In the genomic region with DNA sequence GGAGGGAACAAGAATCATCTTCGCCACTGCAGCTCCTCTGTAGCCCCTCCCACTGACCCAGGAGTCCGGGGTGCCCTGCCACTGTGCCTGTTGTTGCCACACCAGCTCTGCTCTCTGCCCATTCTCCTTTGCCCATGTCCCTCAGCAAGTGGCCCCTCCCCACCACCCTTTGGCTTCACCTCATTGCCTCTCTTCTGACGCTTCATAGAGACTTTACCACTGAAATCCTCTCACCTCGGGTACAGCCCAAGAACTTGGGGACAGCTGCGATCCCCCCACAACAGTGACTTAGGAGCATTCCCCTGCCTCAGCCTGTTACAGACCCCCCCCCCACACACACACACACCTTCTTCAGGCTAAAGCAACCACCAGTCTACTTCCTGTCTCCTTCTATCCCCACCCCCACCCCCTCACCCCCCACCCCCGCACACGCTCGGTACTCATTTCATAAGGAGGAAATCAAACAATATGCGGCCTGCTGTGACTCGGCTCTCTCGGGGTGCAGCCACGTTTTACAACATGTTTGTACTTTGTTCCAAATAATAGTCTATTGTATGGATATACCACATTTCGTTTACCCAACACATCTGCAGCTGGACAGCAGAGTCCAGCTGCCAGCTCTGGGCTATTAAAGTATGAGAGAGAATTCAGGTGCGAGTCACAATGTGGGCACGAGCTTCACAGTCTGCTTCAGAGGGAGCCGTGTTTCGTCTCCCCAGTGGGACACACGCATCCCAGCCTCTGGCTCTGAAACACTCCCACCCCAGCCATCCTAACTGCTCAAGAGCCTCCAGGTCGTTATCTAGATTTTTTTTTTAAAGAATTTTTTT, we compare ENCODE assay signal across 8 mouse cellular contexts. TPM values are rescaled to one million over a fixed set of nuclear protein-coding genes. Genes with fewer than 3 reads are reported as not detected.
DNase-seq lines count a peak whose midpoint lies in the region; ATAC-seq and TF ChIP-seq lines count a peak whose summit lies in the region.
"Had no signal": no experiment of that assay in that cellular context is flagged by ENCODE, and none has a peak within 500 bp of the region (broad histone marks: within the 10 kb centered on the region; RNA-seq: fewer than 3 reads in every experiment).

No protein-coding gene starts in this region.

- H3K27me3 ChIP-seq in lung, embryonic 16.5 days (ENCODE audit: control insufficient read depth, insufficient read depth, low read depth, low read length) = no peaks in the 10 kb centered on the region
- H3K27me3 ChIP-seq in embryonic facial prominence, embryonic 10.5 days (replicated peaks; ENCODE audit: low read depth, poor library complexity, severe bottlenecking) = no peaks in the 10 kb centered on the region; the same call in 1 of the 2 replicates
- H3K27me3 ChIP-seq in limb, embryonic 14.5 days (ENCODE audit: control insufficient read depth, insufficient read depth, low read length) = no peaks in the 10 kb centered on the region
- H3K27me3 ChIP-seq: neural tube, embryonic 12.5 days had no signal

- peak overlapping the region; percentile 35; the same call in 1 of the 2 replicates for H3K9ac ChIP-seq in lung, embryonic 16.5 days (ENCODE audit: low read length)
- H3K9ac ChIP-seq in limb, embryonic 14.5 days (ENCODE audit: low read depth, low read length, severe bottlenecking) = no peak overlapping the region
- H3K9ac ChIP-seq: neural tube, embryonic 12.5 days had no signal

- 0 out of 2 replicates have a peak, but pooled peaks have one; percentile 29 for ATAC-seq in lung, embryonic 16.5 days (ENCODE audit: low read depth)
- ATAC-seq in limb, embryonic 14.5 days (ENCODE audit: low FRiP score, low read depth) = no peak

- H3K4me2 ChIP-seq in lung, embryonic 16.5 days (ENCODE audit: low read depth, low read length) = no peak overlapping the region
- peak overlapping the region; percentile 18; the same call in 1 of the 2 replicates for H3K4me2 ChIP-seq in limb, embryonic 14.5 days (replicated peaks; ENCODE audit: low read depth, low read length, severe bottlenecking)
- H3K4me2 ChIP-seq: neural tube, embryonic 12.5 days had no signal

- no peak overlapping the region for H3K4me3 ChIP-seq in lung, embryonic 16.5 days (ENCODE audit: low read length)
- no peak overlapping the region for H3K4me3 ChIP-seq in embryonic facial prominence, embryonic 10.5 days
- H3K4me3 ChIP-seq in limb, embryonic 14.5 days (replicated peaks; ENCODE audit: low read length) = no peak overlapping the region
- H3K4me3 ChIP-seq: neural tube, embryonic 12.5 days had no signal

- H3K4me1 ChIP-seq in lung, embryonic 16.5 days (replicated peaks; ENCODE audit: control insufficient read depth, insufficient read depth, low read length) = peaks cover 41% of the 10 kb centered on the region
- peaks cover 79% of the 10 kb centered on the region for H3K4me1 ChIP-seq in embryonic facial prominence, embryonic 10.5 days
- H3K4me1 ChIP-seq in limb, embryonic 14.5 days (ENCODE audit: control insufficient read depth, insufficient read depth, low read length) = peaks cover 74% of the 10 kb centered on the region

- H3K27ac ChIP-seq in lung, embryonic 16.5 days (ENCODE audit: low read length) = peak overlapping the region; percentile 30
- peak overlapping the region; percentile 71 for H3K27ac ChIP-seq in embryonic facial prominence, embryonic 10.5 days (replicated peaks)
- peak overlapping the region; percentile 71 for H3K27ac ChIP-seq in limb, embryonic 14.5 days (replicated peaks; ENCODE audit: low read depth, low read length)
- H3K27ac ChIP-seq: neural tube, embryonic 12.5 days had no signal

- 25% methylated on average over 19 of the region's 19 CpGs for WGBS in lung, embryonic 16.5 days
- 60% methylated on average over 19 of the region's 19 CpGs for WGBS in embryonic facial prominence, embryonic 10.5 days
- WGBS in limb, embryonic 14.5 days = 15% methylated on average over 18 of the region's 19 CpGs

- TF ChIP-seq POLR2A in limb, embryonic 14.5 days (IDR thresholded peaks at IDR 0.05; ENCODE audit: borderline replicate concordance, extremely low read depth, insufficient read depth, insufficient read length) = no peak

- no peaks in the 10 kb centered on the region for H3K36me3 ChIP-seq in lung, embryonic 16.5 days (ENCODE audit: control insufficient read depth, insufficient read depth, low read length)
- no peaks in the 10 kb centered on the region for H3K36me3 ChIP-seq in embryonic facial prominence, embryonic 10.5 days (replicated peaks)
- no peaks in the 10 kb centered on the region for H3K36me3 ChIP-seq in limb, embryonic 14.5 days (ENCODE audit: control insufficient read depth, insufficient read depth, low read length)
- H3K36me3 ChIP-seq: neural tube, embryonic 12.5 days had no signal

- H3K9me3 ChIP-seq in lung, embryonic 16.5 days (ENCODE audit: control insufficient read depth, low read length) = no peaks in the 10 kb centered on the region
- no peaks in the 10 kb centered on the region for H3K9me3 ChIP-seq in embryonic facial prominence, embryonic 10.5 days
- no peaks in the 10 kb centered on the region for H3K9me3 ChIP-seq in limb, embryonic 14.5 days (ENCODE audit: control insufficient read depth, low read length)
- H3K9me3 ChIP-seq: neural tube, embryonic 12.5 days had no signal

- DNase-seq in lung, postnatal 4 days = no peak
- DNase-seq in embryonic facial prominence, embryonic 10.5 days (ENCODE audit: low spot score) = no peak
- no peak for DNase-seq in limb, embryonic 14.5 days (ENCODE audit: low spot score)
- peak; percentile 64 for DNase-seq in thymus, postnatal 14 days
- no peak for DNase-seq in urinary bladder, postnatal 25 days (ENCODE audit: low spot score)
- no peak for DNase-seq in testis, postnatal 14 days (ENCODE audit: low spot score)

RNA-seq across cellular contexts. Expression of a gene that starts 23.5 kb away (rescaled TPM):
- polyA plus RNA-seq in lung, embryonic 16.5 days (2015; fragmentation: Nextera tagmentation; extraction: Ambion mirVana) = 20.6 and 21.8 TPM in 2 replicates
- polyA plus RNA-seq in embryonic facial prominence, embryonic 10.5 days (2016; fragmentation: Nextera tagmentation; extraction: Ambion mirVana) = 7.0 and 8.7 TPM in 2 replicates
- 34.4 and 43.6 TPM in 2 replicates for polyA plus RNA-seq in limb, embryonic 14.5 days (2012; rRNA removed)
- polyA plus RNA-seq in limb, embryonic 14.5 days (2014; fragmentation: Nextera tagmentation; extraction: Ambion mirVana) = 25.4 and 26.8 TPM in 2 replicates
